Mouse (Mus musculus) neural tube, embryonic 12.5 days (tissue): Measurements from ENCODE around the gene Ndrg4. TPM values are rescaled to one million over a fixed set of nuclear protein-coding genes. Genes with fewer than 3 reads are reported as not detected.

ENCODE experiments used
- ATAC-seq: fragments of 200-750 bp; cut with Nextera tagmentation; 2 replicates; pipeline ENCODE4 v1.8.0; 2017; ENCODE audit warnings: low read depth, mild to moderate bottlenecking, moderate TSS enrichment, moderate library complexity; ENCODE audit not compliant: low FRiP score
- H3K27ac ChIP-seq: fragments of 300-500 bp; sonication (generic); 2 replicates; pipeline ENCODE4 v1.5.1; 2016
- H3K27me3 ChIP-seq: fragments of 300-500 bp; sonication (generic); replicated peaks from 2 replicates; pipeline ENCODE4 v1.6.1; 2016; ENCODE audit warnings: mild to moderate bottlenecking
- H3K36me3 ChIP-seq: fragments of 300-500 bp; sonication (generic); 2 replicates; pipeline ENCODE4 v1.6.1; 2016; ENCODE audit warnings: mild to moderate bottlenecking
- H3K4me1 ChIP-seq: fragments of 300-500 bp; sonication (generic); 2 replicates; pipeline ENCODE4 v1.6.1; 2016
- H3K4me2 ChIP-seq: fragments of 300-500 bp; sonication (generic); replicated peaks from 2 replicates; pipeline ENCODE4 v1.6.1; 2016; ENCODE audit warnings: mild to moderate bottlenecking
- H3K4me3 ChIP-seq: fragments of 300-500 bp; sonication (generic); 2 replicates; pipeline ENCODE4 v1.5.1; 2016
- H3K9ac ChIP-seq: fragments of 300-500 bp; sonication (generic); 2 replicates; pipeline ENCODE4 v1.6.1; 2016; ENCODE audit warnings: mild to moderate bottlenecking
- H3K9me3 ChIP-seq: fragments of 300-500 bp; sonication (generic); 2 replicates; pipeline ENCODE4 v1.6.1; 2016; ENCODE audit warnings: mild to moderate bottlenecking
- WGBS: fragments of 180-500 bp; shearing (Covaris S2); methylation state at CpG from one replicate; pipeline ENCODE4 v1.1.7; 2016; 5-methylcytosine and 5-hydroxymethylcytosine counted together
- polyA plus RNA-seq: library from polyadenylated mRNA; unstranded; fragments of >200 nt; fragmentation: Nextera tagmentation; extraction: Ambion mirVana; gene quantifications from 2 replicates; pipeline ENCODE4 v1.2.1, GENCODE M21; 2016

The Ndrg4 gene
- polyA plus RNA-seq = 130 and 145 TPM in 2 replicates

DNA sequence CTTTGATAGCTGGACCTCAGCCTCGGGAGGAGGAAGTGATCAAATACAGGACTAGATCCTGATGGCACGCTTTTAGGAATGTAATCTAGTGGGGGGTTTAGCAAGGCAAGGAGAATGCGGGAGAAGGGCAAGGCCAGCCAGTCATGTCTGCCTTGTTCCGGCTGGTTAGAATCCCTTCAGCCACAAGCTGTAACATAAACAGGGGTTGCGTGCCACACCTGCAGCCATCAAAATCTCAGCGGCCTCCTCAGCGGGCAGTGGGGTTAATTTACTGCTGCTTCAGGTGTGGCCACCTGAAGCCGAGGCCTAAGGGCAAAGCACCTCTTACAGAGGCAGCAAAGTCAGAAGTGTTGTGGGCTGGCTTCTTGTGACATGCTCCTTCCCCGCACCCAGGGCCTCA, at the start of gene Ndrg4:
Gene Ndrg4, plus strand, starts transcription at position 350 of the 400 bp plus-strand sequence.
- Histone ChIP-seq H3K4me1 (peaks cover 19% of the 10 kb centered on the region), H3K27me3 (peaks cover 54% of the 10 kb centered on the region), H3K36me3 (no peaks in the 10 kb centered on the region), H3K9me3 (no peaks in the 10 kb centered on the region), H3K4me2 (peak within 1 kb of the TSS; percentile 96), H3K9ac (peak within 1 kb of the TSS; percentile 67), H3K4me3 (peak within 1 kb of the TSS; percentile 61), H3K27ac (no peak within 1 kb of the TSS)
- 53% methylated on average over 9 of the region's 9 CpGs for whole genome bisulfite sequencing
- ATAC-seq = no peak

DNA sequence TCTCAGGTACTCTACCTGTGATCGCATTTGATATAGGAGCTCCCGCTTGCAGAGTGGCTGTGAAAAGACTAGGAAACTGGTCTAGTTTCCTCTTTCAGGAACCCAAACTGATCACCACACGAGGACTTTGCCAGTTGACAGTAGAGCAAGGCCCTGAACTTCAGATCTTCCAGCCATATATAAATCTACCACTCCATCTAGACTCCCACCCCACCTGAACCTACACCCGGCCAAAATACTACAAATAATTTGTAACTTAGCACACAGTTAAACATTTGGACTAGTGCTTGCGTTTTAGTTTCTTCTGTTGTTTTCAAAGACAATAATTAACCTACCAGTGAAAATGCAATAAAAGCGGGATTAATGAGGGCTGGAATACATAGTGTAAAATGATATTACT, 43.9 kb upstream of the Ndrg4 start:
- no peak overlapping the region for H3K9ac ChIP-seq
- ATAC-seq = peak; percentile 44; the same call in 1 of the 2 replicates
- no peak overlapping the region for H3K27ac ChIP-seq
- no peak overlapping the region for H3K4me3 ChIP-seq
- no peaks in the 10 kb centered on the region for H3K9me3 ChIP-seq
- H3K36me3 ChIP-seq = no peaks in the 10 kb centered on the region
- H3K4me1 ChIP-seq = peaks cover 5% of the 10 kb centered on the region
- H3K27me3 ChIP-seq = no peaks in the 10 kb centered on the region
- WGBS = 78% methylated on average over 6 of the region's 6 CpGs
- H3K4me2 ChIP-seq = peak overlapping the region; percentile 86

GRCm38 (mm10) chr8:95633262-95634062, 43.3 kb upstream of the Ndrg4 start, which contains the start of gene Gins3:
Gins3 (plus strand) TSS chr8:95633453.
- no peaks in the 10 kb centered on the region for H3K36me3 ChIP-seq
- H3K27ac ChIP-seq = no peak within 1 kb of the TSS
- peaks cover 5% of the 10 kb centered on the region for H3K4me1 ChIP-seq
- peak within 1 kb of the TSS; percentile 57 for H3K9ac ChIP-seq
- H3K4me3 ChIP-seq = peak within 1 kb of the TSS; percentile 87
- H3K27me3 ChIP-seq = no peaks in the 10 kb centered on the region
- H3K4me2 ChIP-seq = peak within 1 kb of the TSS; percentile 86
- no peaks in the 10 kb centered on the region for H3K9me3 ChIP-seq
- WGBS = 1% methylated on average over 52 of the region's 52 CpGs
- peak; percentile 95 for ATAC-seq

DNA sequence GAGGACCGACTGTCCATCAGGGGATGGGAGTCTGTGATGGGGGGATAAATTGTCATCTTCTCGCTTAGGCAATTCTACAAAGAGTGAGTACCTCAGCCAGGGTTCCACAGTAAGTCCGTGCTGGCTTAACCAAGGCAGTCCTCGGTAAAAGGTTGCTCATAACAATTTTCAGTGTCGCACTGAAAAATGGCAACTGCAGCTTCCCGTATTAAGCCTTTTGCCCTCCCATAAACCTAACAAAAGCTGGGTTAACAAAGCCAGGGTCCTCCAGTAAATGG, 42.8 kb upstream of the Ndrg4 start:
- H3K36me3 ChIP-seq = peaks cover under 1% of the 10 kb centered on the region; the same call in 1 of the 2 replicates
- H3K4me1 ChIP-seq = peaks cover 5% of the 10 kb centered on the region
- no peaks in the 10 kb centered on the region for H3K9me3 ChIP-seq
- 5% methylated on average over 6 of the region's 6 CpGs for WGBS
- H3K9ac ChIP-seq = peak overlapping the region; percentile 57
- peak overlapping the region; percentile 86 for H3K4me2 ChIP-seq
- H3K4me3 ChIP-seq = peak overlapping the region; percentile 87
- H3K27me3 ChIP-seq = no peaks in the 10 kb centered on the region
- no peak overlapping the region for H3K27ac ChIP-seq
- ATAC-seq = peak; percentile 22; the same call in 1 of the 2 replicates

DNA sequence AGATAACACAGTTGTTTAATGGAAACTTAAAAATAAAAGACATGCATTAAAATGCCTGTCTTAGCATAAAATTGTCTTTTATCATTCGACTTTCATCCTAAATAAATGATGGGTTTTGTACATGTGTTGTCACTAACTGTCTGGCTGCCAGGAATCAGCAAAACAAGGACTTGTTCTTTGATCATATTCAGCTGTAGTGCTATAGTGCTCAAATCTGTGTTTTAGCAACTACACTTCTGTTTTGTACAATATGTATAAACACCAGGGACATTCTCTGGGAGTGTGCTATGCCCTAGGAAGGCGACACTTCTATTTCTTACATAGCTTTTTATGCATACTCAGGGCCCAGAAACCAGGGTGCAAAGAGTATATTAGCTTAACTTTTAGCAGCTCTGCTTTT, 31.8 kb upstream of the Ndrg4 start:
- 87% methylated on average over 2 of the region's 2 CpGs for whole genome bisulfite sequencing
- no peak for ATAC-seq
- H3K36me3 ChIP-seq = peaks cover 4% of the 10 kb centered on the region; the same call in 1 of the 2 replicates
- no peaks in the 10 kb centered on the region for H3K4me1 ChIP-seq
- no peaks in the 10 kb centered on the region for H3K27me3 ChIP-seq
- H3K27ac ChIP-seq = no peak overlapping the region
- H3K9me3 ChIP-seq = no peaks in the 10 kb centered on the region
- no peak overlapping the region for H3K9ac ChIP-seq
- H3K4me3 ChIP-seq = no peak overlapping the region
- H3K4me2 ChIP-seq = no peak overlapping the region

DNA sequence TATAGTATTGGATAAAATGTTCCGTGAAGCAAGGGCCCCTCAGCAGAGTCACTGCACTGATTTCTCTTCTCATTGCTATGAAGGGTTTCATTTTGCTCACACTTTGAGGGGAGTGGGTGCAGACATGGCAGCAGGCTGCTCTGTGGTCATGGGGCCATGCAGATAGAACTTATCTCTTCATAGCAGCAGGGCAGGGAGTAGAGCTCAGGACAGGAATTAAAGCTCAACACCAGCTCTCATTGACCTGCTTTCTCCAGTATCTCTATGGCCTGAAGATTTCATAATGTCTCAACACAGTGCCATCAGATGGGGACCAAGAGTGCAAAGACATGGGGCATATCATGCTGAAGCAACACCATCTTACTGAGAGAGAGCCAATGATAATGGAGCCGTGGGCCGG, 28.5 kb upstream of the Ndrg4 start:
- no peak for ATAC-seq
- WGBS = 82% methylated on average over 3 of the region's 3 CpGs
- Histone ChIP-seq H3K27ac (no peak overlapping the region), H3K9me3 (no peaks in the 10 kb centered on the region), H3K4me2 (no peak overlapping the region), H3K4me3 (no peak overlapping the region), H3K4me1 (no peaks in the 10 kb centered on the region), H3K27me3 (no peaks in the 10 kb centered on the region), H3K36me3 (peaks cover 4% of the 10 kb centered on the region; the same call in 1 of the 2 replicates), H3K9ac (no peak overlapping the region)

- ATAC-seq = no peak
- Histone ChIP-seq H3K27ac (no peak overlapping the region), H3K4me3 (no peak overlapping the region), H3K27me3 (no peaks in the 10 kb centered on the region), H3K4me1 (peaks cover 5% of the 10 kb centered on the region; the same call in 1 of the 2 replicates), H3K9me3 (no peaks in the 10 kb centered on the region), H3K36me3 (no peaks in the 10 kb centered on the region), H3K9ac (no peak overlapping the region), H3K4me2 (no peak overlapping the region)
- 88% methylated on average over 5 of the region's 5 CpGs for WGBS
These were observed 23.4 kb upstream of the Ndrg4 start for GRCm38 (mm10) chr8:95653351-95653750.

GRCm38 (mm10) chr8:95655831-95656230, 20.9 kb upstream of the Ndrg4 start:
- Histone ChIP-seq H3K4me3 (no peak overlapping the region), H3K27me3 (no peaks in the 10 kb centered on the region), H3K9me3 (no peaks in the 10 kb centered on the region), H3K27ac (no peak overlapping the region), H3K4me2 (no peak overlapping the region), H3K9ac (no peak overlapping the region), H3K4me1 (peaks cover 5% of the 10 kb centered on the region; the same call in 1 of the 2 replicates), H3K36me3 (no peaks in the 10 kb centered on the region)
- no peak for ATAC-seq
- WGBS = 79% methylated on average over 7 of the region's 7 CpGs

DNA sequence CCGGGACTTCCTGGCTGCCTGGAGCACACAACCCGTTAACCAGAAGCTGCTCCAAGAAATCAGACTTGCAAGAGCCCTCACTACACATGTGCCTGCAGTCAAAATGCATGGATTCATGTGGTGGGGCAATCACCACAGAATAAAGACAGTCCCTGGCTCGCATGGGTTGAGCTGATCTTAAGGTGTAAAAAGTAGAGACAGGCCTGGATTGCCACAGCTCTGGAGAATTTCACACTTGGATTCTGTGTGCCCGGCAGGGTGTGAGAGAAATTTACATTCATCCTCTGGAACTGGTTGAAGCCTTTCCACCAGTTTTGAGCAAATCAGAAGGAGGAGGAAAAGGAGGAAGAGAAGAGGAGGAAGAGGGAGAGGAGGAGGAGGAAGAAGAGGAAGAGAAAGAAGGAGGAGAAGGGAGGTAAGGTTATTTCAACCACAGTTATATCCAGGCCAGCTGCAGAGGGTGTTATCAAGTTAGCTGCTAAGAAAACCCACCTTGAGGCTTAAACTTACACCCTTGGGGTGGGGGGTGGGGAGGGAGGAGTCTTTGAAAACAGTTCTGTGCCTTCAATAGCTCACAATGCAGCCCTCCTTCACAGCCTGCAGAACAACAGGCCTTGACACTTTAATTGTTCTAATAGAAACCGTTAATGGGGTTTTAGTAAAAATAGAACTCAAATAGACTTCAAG, 20.3 kb upstream of the Ndrg4 start:
- no peaks in the 10 kb centered on the region for H3K27me3 ChIP-seq
- peaks cover 5% of the 10 kb centered on the region; the same call in 1 of the 2 replicates for H3K4me1 ChIP-seq
- no peak overlapping the region for H3K27ac ChIP-seq
- 48% methylated on average over 5 of the region's 5 CpGs for WGBS
- no peak overlapping the region for H3K9ac ChIP-seq
- H3K9me3 ChIP-seq = no peaks in the 10 kb centered on the region
- ATAC-seq = no peak
- H3K4me2 ChIP-seq = no peak overlapping the region
- no peak overlapping the region for H3K4me3 ChIP-seq
- H3K36me3 ChIP-seq = no peaks in the 10 kb centered on the region

DNA sequence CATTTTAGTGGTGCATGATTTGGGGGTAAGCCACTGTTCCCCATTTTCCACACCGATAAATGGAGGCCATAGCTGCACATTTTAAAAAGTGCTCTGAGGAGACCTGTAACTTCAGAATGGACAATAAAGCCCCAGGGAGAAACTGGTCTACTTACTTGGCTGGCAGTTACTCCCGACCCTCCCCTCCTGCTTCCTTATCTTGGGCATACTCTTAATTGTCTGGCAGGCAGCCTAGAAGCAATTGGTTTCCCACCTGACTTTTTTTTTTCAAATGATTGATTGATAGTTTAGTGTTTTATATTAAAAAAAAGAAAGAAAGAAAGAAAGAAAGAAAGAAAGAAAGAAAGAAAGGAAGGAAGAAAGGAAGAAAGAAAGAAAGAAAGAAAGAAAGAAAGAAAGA, 19.3 kb upstream of the Ndrg4 start:
- H3K9me3 ChIP-seq = no peaks in the 10 kb centered on the region
- no peaks in the 10 kb centered on the region for H3K27me3 ChIP-seq
- 49% methylated on average over 2 of the region's 2 CpGs for WGBS
- H3K4me1 ChIP-seq = peaks cover 5% of the 10 kb centered on the region; the same call in 1 of the 2 replicates
- no peak for ATAC-seq
- no peak overlapping the region for H3K9ac ChIP-seq
- H3K4me2 ChIP-seq = no peak overlapping the region
- H3K27ac ChIP-seq = no peak overlapping the region
- H3K4me3 ChIP-seq = no peak overlapping the region
- no peaks in the 10 kb centered on the region for H3K36me3 ChIP-seq

- Histone ChIP-seq H3K9me3 (no peaks in the 10 kb centered on the region), H3K4me2 (no peak overlapping the region), H3K4me3 (no peak overlapping the region), H3K27me3 (no peaks in the 10 kb centered on the region), H3K4me1 (peaks cover 5% of the 10 kb centered on the region; the same call in 1 of the 2 replicates), H3K27ac (no peak overlapping the region), H3K36me3 (no peaks in the 10 kb centered on the region), H3K9ac (no peak overlapping the region)
- WGBS = 87% methylated on average over 6 of the region's 6 CpGs
- no peak for ATAC-seq
These were observed 16.4 kb upstream of the Ndrg4 start for GRCm38 (mm10) chr8:95660334-95660882.

GRCm38 (mm10) chr8:95661085-95661484, 15.7 kb upstream of the Ndrg4 start:
- H3K4me3 ChIP-seq = no peak overlapping the region
- no peaks in the 10 kb centered on the region for H3K36me3 ChIP-seq
- WGBS = 80% methylated on average over 8 of the region's 8 CpGs
- peaks cover 5% of the 10 kb centered on the region; the same call in 1 of the 2 replicates for H3K4me1 ChIP-seq
- H3K9me3 ChIP-seq = no peaks in the 10 kb centered on the region
- H3K27ac ChIP-seq = no peak overlapping the region
- no peak overlapping the region for H3K4me2 ChIP-seq
- no peak overlapping the region for H3K9ac ChIP-seq
- no peaks in the 10 kb centered on the region for H3K27me3 ChIP-seq
- ATAC-seq = no peak
